Mouse (Mus musculus) myocyte (in vitro differentiated cells): ENCODE measurements around the gene Ets1. TPM values are rescaled to one million over a fixed set of nuclear protein-coding genes. Genes with fewer than 3 reads are reported as not detected.

Experiments
- H3K27me3 ChIP-seq: one replicate; pipeline ENCODE4 v1.6.1; 2011; ENCODE audit not compliant: control insufficient read depth, insufficient read depth, insufficient read length
- H3K36me3 ChIP-seq: one replicate; pipeline ENCODE4 v1.6.1; 2011; ENCODE audit not compliant: control insufficient read depth, insufficient read depth
- H3K4me2 ChIP-seq: one replicate; pipeline ENCODE4 v1.6.1; 2011; ENCODE audit warnings: low read depth, control low read depth
- H3K4me3 ChIP-seq: one replicate; pipeline ENCODE4 v1.5.1; 2011; ENCODE audit warnings: mild to moderate bottlenecking, control low read depth, moderate library complexity
- H3K79me2 ChIP-seq: one replicate; pipeline ENCODE4 v1.6.1; 2011; ENCODE audit not compliant: control insufficient read depth, insufficient read depth
- H3ac ChIP-seq: one replicate; pipeline ENCODE4 v1.6.1; 2011; ENCODE audit not compliant: control insufficient read depth, insufficient read length
- CEBPB ChIP-seq: IDR thresholded peaks from 2 replicates; pipeline ENCODE4 v1.6.1; 2011; ENCODE audit warnings: mild to moderate bottlenecking, moderate library complexity; ENCODE audit not compliant: poor library complexity, insufficient read depth, severe bottlenecking
- E2F4 ChIP-seq: IDR thresholded peaks from one replicate; pipeline ENCODE4 v1.6.1; 2011; ENCODE audit warnings: mild to moderate bottlenecking, control low read depth, moderate library complexity; ENCODE audit not compliant: insufficient read depth
- MAX ChIP-seq: IDR thresholded peaks from one replicate; pipeline ENCODE4 v1.6.1; 2011; ENCODE audit warnings: low read depth, mild to moderate bottlenecking, control low read depth
- MYOD1 ChIP-seq, 3 experiments: IDR thresholded peaks; one replicate each; pipeline ENCODE4 v1.6.1; 2011; ENCODE audit warnings: control low read depth in 2 of 3, low read depth in 2 of 3, mild to moderate bottlenecking in 2 of 3, moderate library complexity in 1 of 3; ENCODE audit not compliant: insufficient read length in 2 of 3, control insufficient read depth in 1 of 3
- MYOG ChIP-seq, 3 experiments: IDR thresholded peaks; one replicate each; pipeline ENCODE4 v1.6.1; 2011; ENCODE audit warnings: control low read depth in 2 of 3, low read depth in 2 of 3, mild to moderate bottlenecking in 2 of 3; ENCODE audit not compliant: insufficient read length in 2 of 3, control insufficient read depth in 1 of 3, insufficient read depth in 1 of 3
- POLR2A ChIP-seq: IDR thresholded peaks from one replicate; pipeline ENCODE4 v1.6.1; 2011; ENCODE audit warnings: low read depth, mild to moderate bottlenecking, control low read depth, moderate library complexity; ENCODE audit not compliant: insufficient read length
- POLR2AphosphoS2 ChIP-seq: IDR thresholded peaks from one replicate; pipeline ENCODE4 v1.6.1; 2011; ENCODE audit warnings: low read depth, control low read depth; ENCODE audit not compliant: insufficient read length
- REST ChIP-seq: IDR thresholded peaks from one replicate; pipeline ENCODE4 v1.6.1; 2011; ENCODE audit warnings: mild to moderate bottlenecking, control low read depth, moderate library complexity; ENCODE audit not compliant: insufficient read depth, insufficient read length
- SRF ChIP-seq: IDR thresholded peaks from one replicate; pipeline ENCODE4 v1.6.1; 2011; ENCODE audit warnings: low read depth; ENCODE audit not compliant: control insufficient read depth, insufficient read length
- TCF12 ChIP-seq: IDR thresholded peaks from one replicate; pipeline ENCODE4 v1.6.1; 2011; ENCODE audit warnings: mild to moderate bottlenecking, control low read depth; ENCODE audit not compliant: poor library complexity, insufficient read depth, severe bottlenecking
- TCF3 ChIP-seq: IDR thresholded peaks from one replicate; pipeline ENCODE4 v1.6.1; 2011; ENCODE audit warnings: low read depth, control low read depth; ENCODE audit not compliant: insufficient read length
- USF1 ChIP-seq: IDR thresholded peaks from one replicate; pipeline ENCODE4 v1.6.1; 2011; ENCODE audit warnings: low read depth, mild to moderate bottlenecking, control low read depth, moderate library complexity
- polyA plus RNA-seq: library from polyadenylated mRNA; unstranded; fragments of >200 nt; fragmentation: generic; extraction: Trizol; gene quantifications from one replicate; pipeline ENCODE4 v1.2.1, GENCODE M21; 2012; ENCODE audit warnings: missing spikeins

The Ets1 gene
- polyA plus RNA-seq, 1 experiment, result 5.4 TPM

- Histone ChIP-seq H3K27me3 (no peaks in the 10 kb centered on the region), H3K36me3 (no peaks in the 10 kb centered on the region), H3K4me2 (no peak overlapping the region), H3K79me2 (no peaks in the 10 kb centered on the region), H3K4me3 (no peak overlapping the region), H3ac (no peak overlapping the region)
- TF ChIP-seq TCF12 (no peak), POLR2AphosphoS2 (no peak), SRF (no peak), CEBPB (no peak), POLR2A (no peak), REST (no peak), TCF3 (no peak), MYOG (IDR thresholded peaks at IDR 0.05; ENCODE audit: control insufficient read depth in 1 of 3, insufficient read depth in 1 of 3, insufficient read length in 2 of 3, low read depth in 2 of 3) (no peak), MYOD1 (IDR thresholded peaks at IDR 0.05; ENCODE audit: control insufficient read depth in 1 of 3, insufficient read length in 2 of 3, low read depth in 2 of 3) (no peak), E2F4 (no peak), USF1 (no peak), MAX (no peak)
Measured at GRCm38 (mm10) chr9:32654305-32654704, 18.3 kb downstream of the Ets1 start.

- no peaks in the 10 kb centered on the region for H3K79me2 ChIP-seq
- H3K27me3 ChIP-seq, result no peaks in the 10 kb centered on the region
- TF ChIP-seq USF1 (no peak), E2F4 (no peak), MYOG (IDR thresholded peaks at IDR 0.05; ENCODE audit: control insufficient read depth in 1 of 3, insufficient read depth in 1 of 3, insufficient read length in 2 of 3, low read depth in 2 of 3) (no peak), REST (no peak), POLR2AphosphoS2 (no peak), TCF3 (no peak), SRF (no peak), POLR2A (no peak), MAX (no peak), CEBPB (no peak), MYOD1 (IDR thresholded peaks at IDR 0.05; ENCODE audit: control insufficient read depth in 1 of 3, insufficient read length in 2 of 3, low read depth in 2 of 3) (no peak), TCF12 (no peak)
- H3K4me2 ChIP-seq, result no peak overlapping the region
- no peak overlapping the region for H3K4me3 ChIP-seq
- no peaks in the 10 kb centered on the region for H3K36me3 ChIP-seq
- H3ac ChIP-seq, result no peak overlapping the region
Measured at GRCm38 (mm10) chr9:32656351-32656844, 20.4 kb downstream of the Ets1 start.

- Histone ChIP-seq H3K27me3 (no peaks in the 10 kb centered on the region), H3K36me3 (no peaks in the 10 kb centered on the region), H3K4me2 (no peak overlapping the region), H3K4me3 (no peak overlapping the region), H3K79me2 (no peaks in the 10 kb centered on the region), H3ac (no peak overlapping the region)
- no peak for TF ChIP-seq POLR2A
- TF ChIP-seq MAX, result no peak
Measured at GRCm38 (mm10) chr9:32657124-32657523, 21.1 kb downstream of the Ets1 start.

- Histone ChIP-seq H3ac (no peak overlapping the region), H3K36me3 (no peaks in the 10 kb centered on the region), H3K4me2 (no peak overlapping the region), H3K4me3 (no peak overlapping the region), H3K27me3 (no peaks in the 10 kb centered on the region), H3K79me2 (no peaks in the 10 kb centered on the region)
- TF ChIP-seq MYOD1 (IDR thresholded peaks at IDR 0.05; ENCODE audit: control insufficient read depth in 1 of 3, insufficient read length in 2 of 3, low read depth in 2 of 3) (no peak), POLR2A (no peak), E2F4 (no peak), TCF12 (no peak), REST (no peak), POLR2AphosphoS2 (no peak), MYOG (IDR thresholded peaks at IDR 0.05; ENCODE audit: control insufficient read depth in 1 of 3, insufficient read depth in 1 of 3, insufficient read length in 2 of 3, low read depth in 2 of 3) (no peak), MAX (no peak), TCF3 (no peak), SRF (no peak), USF1 (no peak), CEBPB (no peak)
Measured at GRCm38 (mm10) chr9:32660406-32660960, 24.5 kb downstream of the Ets1 start.

GRCm38 (mm10) chr9:32661071-32661470, 25.1 kb downstream of the Ets1 start:
- H3K4me2 ChIP-seq, result no peak overlapping the region
- TF ChIP-seq E2F4, result no peak
- no peak for TF ChIP-seq POLR2A
- H3K4me3 ChIP-seq, result no peak overlapping the region
- H3K36me3 ChIP-seq, result no peaks in the 10 kb centered on the region
- H3K27me3 ChIP-seq, result no peaks in the 10 kb centered on the region
- no peak overlapping the region for H3ac ChIP-seq
- H3K79me2 ChIP-seq, result no peaks in the 10 kb centered on the region
